Mouse (Mus musculus) lung, postnatal 0 days (tissue): Measurements from ENCODE around the gene Ugt1a10. TPM values are rescaled to one million over a fixed set of nuclear protein-coding genes. Genes with fewer than 3 reads are reported as not detected.
A peak's percentile ranks its signal among the peaks of the same experiment; 100 is the strongest.

Source experiments
- ATAC-seq: fragments of 200-750 bp; cut with Nextera tagmentation; 2 replicates; pipeline ENCODE4 v1.8.0; 2017; ENCODE audit warnings: moderate library complexity
- DNase-seq: peaks from one replicate; pipeline ENCODE4 v3.0.0-alpha.2; 2016; ENCODE audit warnings: low spot score
- H3K27ac ChIP-seq: fragments of 300-500 bp; sonication (generic); 2 replicates; pipeline ENCODE4 v1.5.1; 2014; ENCODE audit warnings: antibody characterized with exemption, mild to moderate bottlenecking, low read length, mixed read lengths
- H3K27me3 ChIP-seq: fragments of 300-500 bp; sonication (generic); replicated peaks from 2 replicates; pipeline ENCODE4 v1.6.1; 2014; ENCODE audit warnings: low read length, mixed read lengths; ENCODE audit not compliant: insufficient read depth
- H3K36me3 ChIP-seq: fragments of 300-500 bp; sonication (generic); 2 replicates; pipeline ENCODE4 v1.6.1; 2014; ENCODE audit warnings: low read length, mixed read lengths; ENCODE audit not compliant: insufficient read depth
- H3K4me1 ChIP-seq: fragments of 300-500 bp; sonication (generic); 2 replicates; pipeline ENCODE4 v1.6.1; 2014; ENCODE audit warnings: antibody characterized with exemption, low read depth, low read length, mixed read lengths; ENCODE audit not compliant: insufficient read depth
- H3K4me2 ChIP-seq: fragments of 300-500 bp; sonication (generic); replicated peaks from 2 replicates; pipeline ENCODE4 v1.6.1; 2014; ENCODE audit warnings: low read depth, mild to moderate bottlenecking, low read length, moderate library complexity, mixed read lengths
- H3K4me3 ChIP-seq: fragments of 300-500 bp; sonication (generic); 2 replicates; pipeline ENCODE4 v1.5.1; 2014; ENCODE audit warnings: low read depth, low read length
- H3K9ac ChIP-seq: fragments of 300-500 bp; sonication (generic); replicated peaks from 2 replicates; pipeline ENCODE4 v1.6.1; 2014; ENCODE audit warnings: low read depth, mild to moderate bottlenecking
- H3K9me3 ChIP-seq: fragments of 300-500 bp; sonication (generic); 2 replicates; pipeline ENCODE4 v1.6.1; 2016; ENCODE audit warnings: low read length, mixed read lengths
- CTCF ChIP-seq: IDR thresholded peaks from 2 replicates; pipeline ENCODE4 v1.5.1; 2016; ENCODE audit warnings: antibody characterized with exemption, mild to moderate bottlenecking
- EP300 ChIP-seq: IDR thresholded peaks from 2 replicates; pipeline ENCODE4 v1.6.1; 2016; ENCODE audit warnings: antibody characterized with exemption, mild to moderate bottlenecking, control low read depth
- WGBS: fragments of 180-500 bp; shearing (Covaris S2); extraction: QIAGEN DNeasy Blood & Tissue Kit; methylation state at CpG from one replicate; pipeline ENCODE4 v1.1.7; 2014; 5-methylcytosine and 5-hydroxymethylcytosine counted together
- polyA plus RNA-seq: library from polyadenylated mRNA; unstranded; fragments of >200 nt; fragmentation: Nextera tagmentation; extraction: Ambion mirVana; gene quantifications from 2 replicates; pipeline ENCODE4 v1.2.1, GENCODE M21; 2015

Gene Ugt1a10
- polyA plus RNA-seq, 1 experiment from 2014 or later = not detected

- TF ChIP-seq EP300 = no peak
- TF ChIP-seq CTCF = no peak
- Histone ChIP-seq H3K4me2 (no peak within 1 kb of the TSS), H3K9ac (no peak within 1 kb of the TSS), H3K4me1 (no peaks in the 10 kb centered on the region), H3K9me3 (no peaks in the 10 kb centered on the region), H3K36me3 (no peaks in the 10 kb centered on the region), H3K27me3 (no peaks in the 10 kb centered on the region), H3K27ac (no peak within 1 kb of the TSS), H3K4me3 (no peak within 1 kb of the TSS)
- no peak for ATAC-seq
- no peak for DNase-seq
- WGBS = 33% methylated on average over 2 of the region's 2 CpGs
These were observed 15.3 kb downstream of the Ugt1a10 start, which contains the start of gene Ugt1a9 for GRCm38 (mm10) chr1:88070495-88070894. Gene Ugt1a9 (plus strand): TSS chr1:88070800.

DNA sequence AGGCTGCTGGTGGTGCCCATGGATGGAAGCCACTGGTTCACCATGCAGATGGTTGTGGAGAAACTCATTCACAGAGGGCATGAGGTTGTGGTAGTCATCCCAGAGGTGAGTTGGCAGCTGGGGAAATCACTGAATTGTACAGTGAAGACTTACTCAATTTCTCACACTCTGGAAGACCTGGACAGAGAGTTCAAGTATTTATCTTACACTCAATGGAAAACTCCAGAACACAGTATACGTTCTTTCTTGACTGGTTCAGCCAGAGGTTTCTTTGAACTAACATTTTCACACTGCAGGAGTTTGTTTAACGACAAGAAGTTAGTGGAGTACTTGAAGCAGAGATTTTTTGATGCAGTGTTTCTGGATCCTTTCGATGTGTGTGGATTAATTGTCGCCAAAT lies 15.7 kb downstream of the Ugt1a10 start:
- H3K4me2 ChIP-seq = no peak overlapping the region
- no peaks in the 10 kb centered on the region for H3K27me3 ChIP-seq
- DNase-seq (peak; percentile 58), ATAC-seq (peak; percentile 67)
- TF ChIP-seq CTCF = no peak
- TF ChIP-seq EP300 = peak; percentile 20; the same call in 1 of the 2 replicates
- H3K4me3 ChIP-seq = no peak overlapping the region
- no peaks in the 10 kb centered on the region for H3K4me1 ChIP-seq
- no peaks in the 10 kb centered on the region for H3K36me3 ChIP-seq
- no peaks in the 10 kb centered on the region for H3K9me3 ChIP-seq
- H3K27ac ChIP-seq = no peak overlapping the region
- 47% methylated on average over 4 of the region's 4 CpGs for WGBS
- no peak overlapping the region for H3K9ac ChIP-seq

GRCm38 (mm10) chr1:88074471-88074870 lies 19.3 kb downstream of the Ugt1a10 start:
- no peaks in the 10 kb centered on the region for H3K9me3 ChIP-seq
- WGBS = 74% methylated on average over 2 of the region's 2 CpGs
- H3K4me3 ChIP-seq = no peak overlapping the region
- no peak overlapping the region for H3K4me2 ChIP-seq
- TF ChIP-seq CTCF (no peak), EP300 (no peak)
- no peak overlapping the region for H3K9ac ChIP-seq
- H3K27me3 ChIP-seq = no peaks in the 10 kb centered on the region
- DNase-seq = no peak
- H3K4me1 ChIP-seq = no peaks in the 10 kb centered on the region
- no peak for ATAC-seq
- H3K36me3 ChIP-seq = no peaks in the 10 kb centered on the region
- H3K27ac ChIP-seq = no peak overlapping the region

DNA sequence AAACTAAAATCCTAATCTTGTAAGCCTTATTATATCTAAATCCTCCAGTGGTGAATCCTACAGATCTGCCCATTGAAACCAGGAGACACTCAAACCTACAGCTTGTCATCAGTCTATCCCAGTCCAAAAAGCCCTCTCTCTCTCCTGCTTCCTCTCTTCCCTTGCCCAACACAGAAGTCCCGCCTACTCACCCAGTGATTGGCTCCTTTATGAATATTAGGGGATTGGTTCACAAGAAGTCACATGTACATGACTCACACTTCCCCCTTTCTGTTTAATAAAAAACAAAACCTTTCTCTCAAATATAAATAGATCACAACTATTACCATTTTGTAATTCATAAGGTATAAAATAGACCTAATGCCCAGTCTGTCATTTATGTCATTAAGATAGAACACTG lies 21.9 kb downstream of the Ugt1a10 start:
- WGBS = 90% methylated on average over 1 of the region's 1 CpGs

GRCm38 (mm10) chr1:88081670-88082069 lies 26.5 kb downstream of the Ugt1a10 start:
- H3K9me3 ChIP-seq = no peaks in the 10 kb centered on the region
- H3K36me3 ChIP-seq = no peaks in the 10 kb centered on the region
- H3K4me3 ChIP-seq = no peak overlapping the region
- H3K9ac ChIP-seq = no peak overlapping the region
- TF ChIP-seq CTCF (no peak), EP300 (no peak)
- H3K4me1 ChIP-seq = no peaks in the 10 kb centered on the region
- H3K4me2 ChIP-seq = no peak overlapping the region
- no peak overlapping the region for H3K27ac ChIP-seq
- H3K27me3 ChIP-seq = no peaks in the 10 kb centered on the region
- DNase-seq = no peak
- no peak for ATAC-seq
- 81% methylated on average over 1 of the region's 1 CpGs for WGBS

More for the DNA sequence above, 21.9 kb downstream of the Ugt1a10 start:
- no peak overlapping the region for H3K9ac ChIP-seq
- H3K27me3 ChIP-seq = no peaks in the 10 kb centered on the region
- no peak for TF ChIP-seq EP300
- TF ChIP-seq CTCF = no peak
- no peak overlapping the region for H3K27ac ChIP-seq
- H3K36me3 ChIP-seq = no peaks in the 10 kb centered on the region
- DNase-seq (peak; percentile 16), ATAC-seq (no peak)
- no peak overlapping the region for H3K4me3 ChIP-seq
- no peaks in the 10 kb centered on the region for H3K9me3 ChIP-seq
- H3K4me1 ChIP-seq = no peaks in the 10 kb centered on the region
- no peak overlapping the region for H3K4me2 ChIP-seq

DNA sequence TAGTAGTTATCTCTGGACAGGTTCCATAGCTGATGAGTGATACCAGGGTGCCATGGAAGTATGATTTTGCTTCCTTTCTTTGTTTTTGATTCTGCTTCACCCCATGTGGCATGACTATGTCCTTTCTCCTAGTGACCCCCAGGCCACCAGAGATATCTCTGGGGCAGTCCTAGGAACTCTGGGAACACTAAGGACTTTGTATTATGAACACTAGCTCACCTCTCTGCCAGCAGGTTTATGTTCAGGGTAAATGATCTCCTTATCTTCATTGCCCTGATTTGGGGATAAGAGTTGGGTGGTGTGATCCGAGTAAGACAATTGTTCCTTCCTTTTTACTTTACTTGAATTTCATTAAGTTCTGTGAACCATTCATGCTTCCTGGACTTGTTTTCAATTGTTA lies 30.9 kb downstream of the Ugt1a10 start:
- TF ChIP-seq CTCF = no peak
- no peak overlapping the region for H3K4me3 ChIP-seq
- no peaks in the 10 kb centered on the region for H3K9me3 ChIP-seq
- H3K4me1 ChIP-seq = no peaks in the 10 kb centered on the region
- no peak overlapping the region for H3K9ac ChIP-seq
- ATAC-seq (no peak), DNase-seq (no peak)
- no peaks in the 10 kb centered on the region for H3K27me3 ChIP-seq
- no peak overlapping the region for H3K4me2 ChIP-seq
- H3K27ac ChIP-seq = no peak overlapping the region
- H3K36me3 ChIP-seq = no peaks in the 10 kb centered on the region
- 49% methylated on average over 1 of the region's 1 CpGs for WGBS

DNA sequence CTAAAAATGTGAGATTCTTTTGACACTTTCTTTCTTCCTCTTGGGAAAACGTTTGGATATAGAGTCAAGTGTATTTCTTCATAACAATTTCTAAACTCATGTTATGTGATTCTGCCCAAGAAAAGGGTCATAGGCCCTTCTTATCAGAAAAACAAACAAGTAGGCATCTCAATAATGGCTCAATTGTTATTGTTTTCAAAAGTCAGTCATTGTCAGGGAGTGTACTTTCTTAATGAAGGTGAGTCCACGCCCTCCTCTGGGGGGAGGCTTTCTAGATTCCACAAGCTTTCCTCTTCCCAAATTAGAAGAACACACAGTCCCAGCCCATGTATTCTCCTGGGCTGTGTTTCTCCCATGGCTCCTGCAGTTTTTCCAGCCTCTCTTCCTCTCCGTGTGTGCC lies 32.3 kb downstream of the Ugt1a10 start, which contains the start of gene Ugt1a8:
TSS of gene Ugt1a8 (plus strand) at position 301 of the 400 bp plus-strand sequence.
- H3K9ac ChIP-seq = no peak within 1 kb of the TSS
- no peak for TF ChIP-seq CTCF
- no peak for TF ChIP-seq EP300
- ATAC-seq = no peak
- H3K27me3 ChIP-seq = no peaks in the 10 kb centered on the region
- no peaks in the 10 kb centered on the region for H3K4me1 ChIP-seq
- no peak within 1 kb of the TSS for H3K27ac ChIP-seq
- no peak within 1 kb of the TSS for H3K4me2 ChIP-seq
- H3K36me3 ChIP-seq = no peaks in the 10 kb centered on the region
- no peak for DNase-seq
- WGBS = 58% methylated on average over 3 of the region's 3 CpGs
- H3K9me3 ChIP-seq = no peaks in the 10 kb centered on the region
- H3K4me3 ChIP-seq = no peak within 1 kb of the TSS
